Mouse (Mus musculus) ZHBTc4 (cell line): ENCODE measurements around the gene Kazald1.
"Not testable (repeated sequence)": the region's sequence is repeated elsewhere in the genome, so short reads cannot be mapped to it uniquely, and the experiment has no call there.

Source experiments
- DNase-seq: peaks from one replicate; pipeline ENCODE4 v3.0.0-alpha.2; 2011; ENCODE audit warnings: low read depth, low spot score

The Kazald1 gene

DNA sequence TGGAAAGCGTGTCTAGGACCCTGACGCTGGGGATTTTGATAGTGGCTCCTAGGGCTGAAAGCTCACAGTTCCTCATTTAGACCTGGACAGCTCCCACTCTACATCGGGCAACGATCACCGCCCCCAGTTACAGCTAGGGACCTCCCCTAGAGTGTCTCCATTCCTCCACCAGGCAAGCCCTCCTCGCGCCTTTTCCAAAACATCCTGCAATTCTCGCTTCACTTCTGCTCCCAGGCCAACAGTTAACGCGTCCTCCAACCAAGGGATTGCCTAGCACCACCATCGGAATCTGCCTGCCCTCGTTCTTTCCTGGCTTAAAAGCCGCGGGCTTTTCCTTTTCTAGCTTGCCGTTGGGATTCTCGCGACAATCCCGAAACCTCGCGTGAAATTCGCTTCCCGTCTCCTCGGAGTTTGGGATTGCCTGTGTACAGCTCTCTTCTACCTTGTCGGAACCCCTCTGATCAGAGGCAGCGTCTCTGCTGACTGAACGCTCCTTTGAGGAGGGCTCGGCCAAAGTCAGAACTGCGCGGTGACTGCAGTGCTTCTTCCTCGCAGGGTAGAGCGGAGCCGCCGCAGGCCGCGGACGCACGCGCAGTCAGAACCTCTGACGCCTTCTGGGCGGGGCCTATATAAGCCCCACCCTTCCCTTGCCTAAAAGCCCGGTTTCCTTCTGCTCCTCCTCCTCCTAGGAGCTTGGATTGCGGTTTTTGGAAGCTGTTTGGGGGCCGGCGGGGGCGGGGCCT, at the start of gene Kazald1:
TSS of gene Kazald1 (plus strand) at position 662 of the 743 bp plus-strand sequence.
- DNase-seq, result peak; percentile 93

DNA sequence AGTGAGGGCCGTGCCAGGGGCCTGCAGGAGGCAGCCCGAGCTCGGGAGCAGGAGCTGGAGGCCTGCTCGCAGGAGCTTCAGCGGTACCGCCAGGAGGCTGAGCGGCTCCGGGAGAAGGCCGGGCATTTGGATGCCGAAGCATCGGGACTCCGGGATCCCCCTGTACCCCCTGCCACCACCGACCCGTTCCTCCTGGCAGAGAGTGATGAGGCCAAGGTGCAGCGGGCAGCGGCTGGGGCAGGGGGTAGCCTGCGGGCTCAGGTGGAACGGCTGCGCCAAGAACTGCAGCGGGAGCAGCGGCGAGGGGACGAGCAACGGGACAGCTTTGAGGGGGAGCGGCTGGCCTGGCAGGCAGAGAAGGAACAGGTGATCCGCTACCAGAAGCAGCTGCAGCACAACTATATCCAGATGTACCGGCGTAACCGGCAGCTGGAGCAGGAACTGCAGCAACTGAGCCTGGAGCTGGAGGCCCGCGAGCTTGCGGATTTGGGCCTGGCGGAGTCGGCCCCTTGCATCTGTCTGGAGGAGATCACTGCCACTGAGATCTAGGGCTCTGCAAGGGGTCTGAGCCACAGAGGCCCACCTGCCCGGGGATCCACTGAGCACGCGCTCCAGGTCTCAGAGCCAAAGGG, 49.0 kb upstream of the Kazald1 start:
- DNase-seq, result peak; percentile 39

DNA sequence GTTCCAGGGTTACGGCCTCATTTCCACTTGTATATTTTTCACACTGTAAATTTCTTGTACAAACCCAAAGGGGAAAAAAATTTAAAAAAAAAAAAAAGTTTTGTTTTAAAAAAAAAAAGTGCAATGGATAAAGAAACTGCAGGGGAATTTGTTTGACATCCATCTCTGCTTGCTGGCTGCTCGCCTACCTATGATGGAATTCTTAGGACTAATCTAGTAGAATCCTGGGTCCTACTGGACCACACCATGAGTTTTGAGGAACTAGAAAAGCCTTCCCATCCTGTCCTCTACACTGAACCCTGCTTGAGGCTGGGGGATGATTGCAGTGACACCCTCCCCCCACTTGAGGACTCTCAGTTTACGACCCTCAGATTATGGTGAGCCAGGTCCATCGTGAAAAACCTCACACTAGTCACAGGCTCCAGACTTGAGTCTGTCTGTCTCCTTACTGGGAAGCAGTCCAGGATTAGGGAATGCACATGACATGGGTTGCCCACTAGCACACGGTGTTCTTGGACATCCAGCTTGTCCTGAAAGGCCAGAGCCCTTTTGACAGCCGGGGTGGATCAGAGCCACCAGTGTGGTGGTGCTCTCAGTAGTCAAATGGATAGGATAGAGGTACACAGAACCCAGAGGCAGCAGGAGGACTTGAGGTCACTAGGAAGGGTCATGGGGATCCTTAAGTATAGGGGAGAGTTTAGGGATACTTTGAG, 47.9 kb upstream of the Kazald1 start:
- no peak for DNase-seq

DNA sequence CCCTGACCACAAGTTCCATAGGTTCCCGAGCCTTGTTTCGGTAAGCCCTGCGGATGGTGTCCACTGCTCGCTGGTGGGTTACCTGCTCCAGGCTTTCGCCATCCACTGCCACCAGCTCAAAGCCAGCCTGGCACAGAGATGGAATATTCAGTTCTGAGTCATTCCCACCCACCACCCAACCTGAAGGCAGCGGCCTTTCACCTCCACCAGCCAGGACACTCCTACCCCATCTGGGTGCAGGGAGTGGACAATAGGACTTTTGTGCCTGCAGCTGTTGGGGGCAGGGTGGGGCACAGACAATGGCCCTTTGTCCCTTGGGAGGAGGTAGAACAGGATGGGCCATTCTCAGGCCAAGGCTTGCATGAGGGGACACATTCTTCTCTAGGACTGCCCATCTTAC, 47.2 kb upstream of the Kazald1 start:
- no peak for DNase-seq

DNA sequence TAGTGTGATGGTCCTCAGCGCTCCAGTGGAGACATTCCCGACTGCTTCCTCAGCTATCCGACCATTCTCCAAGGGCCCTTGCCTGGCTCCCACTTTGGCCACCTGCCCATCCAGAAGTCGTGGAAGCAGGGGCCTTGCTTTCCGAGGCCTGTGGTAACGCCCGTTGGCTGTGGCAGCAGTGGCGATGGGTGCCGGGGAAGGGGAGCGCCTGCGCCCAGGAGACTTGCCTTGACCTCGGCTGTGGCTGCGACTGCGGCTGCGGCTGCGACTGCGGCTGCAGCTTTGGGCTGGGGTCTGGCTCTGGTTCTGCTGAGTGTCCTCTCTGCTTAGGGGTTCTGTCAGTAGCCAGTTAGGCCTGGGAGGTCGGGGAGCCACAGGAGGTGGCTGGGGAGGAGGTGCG, 46.3 kb upstream of the Kazald1 start:
- DNase-seq, result no peak

DNA sequence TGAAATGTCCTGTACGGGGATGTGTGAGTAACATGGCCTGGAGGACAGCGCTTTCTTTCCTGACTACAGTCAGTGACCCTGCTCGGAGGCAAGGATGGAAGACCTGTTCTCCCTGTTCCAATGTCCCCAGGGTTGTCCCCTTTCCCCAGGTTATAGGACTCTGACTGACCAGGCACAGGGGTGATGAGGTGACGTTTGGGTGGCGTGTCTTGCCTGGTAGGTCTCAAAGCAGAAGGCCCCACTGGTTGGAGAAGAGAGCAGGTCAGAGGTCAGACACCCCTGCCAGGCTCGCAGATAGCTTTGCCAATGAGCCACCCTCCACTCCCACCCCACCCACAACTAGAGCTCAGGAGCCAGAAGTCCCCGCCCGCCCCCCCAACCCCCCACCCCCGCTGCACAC, 45.5 kb upstream of the Kazald1 start:
- DNase-seq, result no peak

DNA sequence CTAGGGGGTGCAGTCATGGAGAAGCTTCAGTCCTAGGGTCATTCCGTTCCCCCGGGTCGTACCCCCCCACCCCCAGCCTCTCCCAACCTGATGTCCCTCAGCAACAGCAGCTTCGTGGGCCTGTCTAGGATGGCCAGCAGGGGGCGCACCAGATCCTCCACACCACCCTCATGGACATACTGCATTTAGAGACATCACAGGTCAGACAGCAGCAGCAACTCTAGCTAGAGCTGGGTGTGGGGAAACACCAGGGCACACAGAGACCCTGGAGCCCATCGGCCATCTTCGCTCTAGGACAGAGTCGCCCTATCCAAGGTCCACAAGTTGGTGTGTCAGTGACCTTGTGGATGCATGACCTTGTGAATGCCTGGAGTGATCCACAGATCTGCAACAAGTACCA, 44.9 kb upstream of the Kazald1 start:
- DNase-seq, result peak; percentile 83

DNA sequence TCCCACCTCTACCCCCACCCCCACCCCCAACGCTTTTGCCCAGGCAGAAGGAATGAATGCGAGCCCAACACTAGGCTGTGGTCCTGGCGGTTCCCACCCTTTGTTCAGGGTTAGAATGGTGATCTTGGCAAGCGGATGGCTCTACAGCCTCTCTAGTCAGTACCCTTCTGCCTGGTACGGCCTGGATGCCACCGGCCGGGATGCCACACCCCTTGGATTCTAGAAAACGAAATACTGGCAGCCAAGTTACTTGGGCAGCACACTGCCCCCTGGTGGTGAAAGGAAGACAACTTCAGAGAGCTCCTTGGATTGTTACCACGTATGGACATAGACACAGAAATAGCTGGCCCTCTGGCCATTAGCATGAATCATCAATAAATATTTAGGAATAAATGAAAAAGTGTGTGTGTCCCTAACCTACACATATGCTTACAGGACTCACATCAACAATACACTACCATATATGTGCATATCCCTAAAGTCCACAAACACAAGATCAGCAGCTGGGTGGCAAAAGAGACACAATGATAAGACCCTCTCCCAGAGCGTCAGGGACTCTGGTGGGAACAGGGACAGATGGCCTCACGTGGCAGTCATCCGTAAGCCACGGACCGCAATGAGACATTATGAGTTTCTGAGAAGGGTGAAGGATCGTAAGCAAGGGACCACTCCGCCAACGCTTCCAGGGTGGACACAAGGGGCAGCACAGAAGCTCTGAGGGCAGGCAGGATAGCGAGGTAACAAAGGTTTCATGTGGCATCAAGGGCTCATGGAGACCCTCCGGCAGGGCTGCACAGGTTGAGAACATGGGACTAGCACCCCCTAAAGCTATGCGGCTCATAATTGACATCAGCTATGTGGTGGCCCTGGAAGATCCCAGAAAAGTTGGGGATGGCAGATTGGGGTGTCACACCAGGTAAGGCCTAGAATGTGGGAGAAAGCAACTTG, 44.0 kb upstream of the Kazald1 start:
- peak; percentile 88 for DNase-seq

DNA sequence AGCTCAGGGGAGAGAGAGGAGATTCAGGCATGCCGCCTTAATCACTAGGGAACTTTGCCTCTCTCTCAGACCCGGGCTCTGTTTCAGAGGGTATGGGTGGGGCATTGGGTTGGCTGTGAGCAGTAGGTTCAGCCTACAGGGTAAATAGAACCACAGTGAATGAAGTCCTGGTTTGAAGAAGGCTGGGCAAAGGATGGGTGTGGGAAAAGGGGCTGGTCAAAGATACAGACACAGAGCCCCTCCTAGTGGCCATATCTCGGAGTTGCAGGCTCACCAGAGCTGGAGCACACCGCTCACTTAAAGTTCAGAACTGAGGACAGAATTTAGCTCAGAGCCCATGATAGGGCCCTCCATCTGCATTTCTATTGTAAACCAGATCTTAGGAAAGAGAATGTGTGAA, 43.3 kb upstream of the Kazald1 start:
- peak; percentile 82 for DNase-seq

DNA sequence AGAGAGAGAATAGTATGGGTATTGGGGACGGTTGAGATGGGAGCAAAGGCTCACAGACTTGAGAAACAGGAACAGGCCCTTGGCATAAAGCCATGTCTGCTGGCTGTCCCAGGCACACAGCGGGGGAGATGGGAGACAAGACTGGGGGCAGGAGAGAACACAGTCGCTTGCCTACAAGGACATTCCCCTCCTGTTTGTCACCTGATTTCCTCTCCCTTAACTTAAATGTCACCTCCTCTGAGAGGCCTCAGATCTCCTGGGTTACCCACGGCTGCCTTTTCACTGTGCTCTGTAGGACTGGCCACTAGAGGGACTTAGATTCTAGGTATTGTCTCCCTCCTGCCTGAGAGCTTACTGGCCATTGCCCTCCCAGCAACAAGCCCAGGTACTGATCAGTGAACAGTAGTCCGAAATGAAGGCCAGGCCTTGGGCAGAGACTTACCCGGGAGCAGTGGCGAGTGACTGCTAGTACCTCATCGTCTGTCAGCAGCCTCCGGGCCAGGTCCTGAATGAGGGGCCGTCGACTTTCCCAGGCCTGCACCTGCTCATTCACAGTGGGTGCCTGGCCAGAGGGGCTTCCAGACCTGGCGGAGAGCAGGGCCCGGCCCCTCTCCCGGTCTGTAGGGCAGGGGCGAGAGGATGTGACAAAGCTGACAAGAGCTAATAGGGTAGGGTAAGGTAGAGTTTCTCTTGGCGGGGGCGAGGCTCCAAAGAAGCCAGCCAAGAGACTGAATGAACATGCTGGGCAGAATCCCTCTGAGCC, 42.3 kb upstream of the Kazald1 start:
- peak; percentile 52 for DNase-seq

DNA sequence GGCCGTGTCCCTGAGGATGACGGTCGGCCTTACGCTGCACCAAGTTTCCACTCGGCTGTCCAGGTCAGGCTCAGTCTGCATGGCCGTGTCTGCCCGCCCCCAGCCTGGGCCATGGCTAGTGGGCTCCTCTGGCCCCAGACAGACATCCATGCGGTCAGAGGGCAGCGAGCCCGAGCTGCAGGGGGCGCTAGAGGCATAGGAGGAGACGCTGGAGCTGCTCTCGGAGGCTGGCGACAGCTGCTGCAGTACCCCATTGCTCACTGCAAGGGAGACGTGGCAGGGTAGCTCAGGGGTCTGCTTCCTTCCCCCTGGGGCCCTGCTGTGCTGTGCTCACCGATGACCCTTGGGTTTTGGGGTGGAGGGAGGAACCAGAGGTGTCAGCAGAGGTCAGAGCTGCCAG, 38.2 kb upstream of the Kazald1 start:
- DNase-seq, result peak; percentile 87

DNA sequence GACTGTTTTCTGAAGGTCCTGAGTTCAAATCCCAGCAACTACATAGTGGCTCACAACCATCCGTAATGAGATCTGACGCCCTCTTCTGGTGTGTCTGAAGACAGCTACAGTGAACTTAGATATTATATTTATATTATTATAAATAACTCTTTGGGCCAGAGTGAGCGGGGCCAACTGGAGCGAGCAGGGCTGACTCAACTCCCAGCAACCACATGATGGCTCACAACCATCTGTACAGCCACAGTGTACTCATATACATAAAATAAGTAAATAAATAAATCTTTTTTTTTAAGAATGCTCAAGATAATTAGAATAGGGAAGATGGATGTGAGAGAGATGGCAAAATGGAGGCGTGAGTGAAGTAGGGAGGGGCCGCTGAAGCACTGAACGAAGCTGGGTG, 36.8 kb upstream of the Kazald1 start:
- not testable (repeated sequence) for DNase-seq

DNA sequence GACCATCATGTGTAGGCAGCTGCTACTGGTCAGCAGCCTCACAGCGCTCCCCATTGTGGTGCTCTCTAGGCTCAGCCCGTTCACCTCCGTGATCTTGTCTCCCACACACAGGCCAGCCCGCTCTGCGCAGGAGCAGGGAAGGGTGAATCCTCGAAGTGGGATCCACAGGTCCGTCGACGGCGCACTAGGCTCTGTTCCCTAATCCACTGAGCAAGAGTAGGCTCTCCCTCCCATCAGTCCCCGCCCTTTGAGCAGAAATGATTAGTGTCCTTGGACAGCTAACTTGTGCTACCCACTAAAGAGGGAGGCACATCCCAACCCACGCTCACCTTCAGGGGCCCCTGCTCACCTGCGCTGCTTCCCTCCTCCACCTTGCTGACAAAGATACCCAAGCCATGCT, 34.8 kb upstream of the Kazald1 start:
- peak; percentile 26 for DNase-seq

DNA sequence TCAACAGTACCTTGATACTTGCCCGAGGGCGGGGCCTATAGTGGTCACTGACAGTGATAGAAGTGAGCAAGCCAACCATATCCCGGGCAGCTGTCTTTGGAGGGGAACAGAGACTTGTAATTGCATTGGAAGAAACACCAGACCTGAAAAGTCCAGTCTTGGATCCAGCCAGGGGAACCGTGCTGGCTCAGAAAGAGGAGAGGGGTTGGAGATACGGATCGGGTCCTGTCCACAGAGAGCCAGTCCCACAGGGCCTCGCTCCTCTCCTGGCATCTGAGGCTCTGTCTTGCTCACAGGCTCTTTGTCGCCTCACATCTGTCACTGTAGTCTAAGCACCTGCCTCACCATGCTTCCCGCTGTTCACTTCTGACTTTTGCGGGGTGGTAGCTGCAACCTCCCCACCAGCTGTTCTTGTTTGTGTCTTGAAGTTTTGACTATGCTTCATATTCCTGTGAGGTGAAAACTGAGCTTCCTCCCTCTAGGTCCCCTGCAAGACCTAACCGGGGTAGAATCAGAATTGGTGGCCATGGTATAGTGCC, 30.6 kb upstream of the Kazald1 start:
- no peak for DNase-seq

DNA sequence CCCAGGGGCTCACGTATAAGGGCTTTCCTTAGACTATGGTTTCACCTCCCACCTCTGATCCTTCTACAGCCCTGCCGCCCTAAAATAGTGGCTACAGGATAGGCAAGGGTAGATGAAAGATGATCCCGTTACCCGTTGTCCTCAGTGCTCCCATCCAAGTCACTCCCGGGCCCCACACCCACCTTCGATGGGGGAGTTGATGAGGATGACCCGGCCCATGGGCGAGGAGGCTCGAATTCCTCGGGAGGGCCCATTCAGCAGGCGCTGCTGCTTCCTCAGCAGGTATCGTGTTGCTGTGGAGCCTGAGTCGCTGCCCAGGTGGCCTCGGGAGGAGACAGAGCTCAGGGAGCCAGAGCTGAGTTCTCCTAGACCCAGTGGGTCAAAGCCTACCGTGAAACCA, 29.8 kb upstream of the Kazald1 start:
- no peak for DNase-seq

DNA sequence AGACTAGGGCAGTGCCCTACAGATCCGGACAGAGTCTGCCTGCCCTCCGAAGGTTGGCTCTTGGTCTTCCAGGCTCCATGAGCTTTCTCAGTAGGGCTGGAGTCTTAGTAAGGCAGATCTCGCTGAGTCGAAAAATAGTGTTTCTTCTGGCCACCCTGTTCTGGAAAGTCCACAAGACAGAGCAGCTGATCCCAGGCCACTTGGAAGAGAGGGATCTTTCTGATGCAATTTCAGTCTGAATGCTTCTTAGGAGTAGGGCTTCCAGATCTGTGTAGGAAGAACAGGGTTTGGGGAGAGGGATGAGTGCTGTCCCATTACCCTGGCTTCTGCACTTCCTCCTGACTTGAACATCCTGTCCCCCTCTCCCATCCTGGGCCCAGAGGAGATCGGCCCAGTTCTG, 29.4 kb upstream of the Kazald1 start, which contains the start of gene Pdzd7:
TSS of gene Pdzd7 (minus strand) at position 67 of the 400 bp plus-strand sequence.
- DNase-seq, result no peak

DNA sequence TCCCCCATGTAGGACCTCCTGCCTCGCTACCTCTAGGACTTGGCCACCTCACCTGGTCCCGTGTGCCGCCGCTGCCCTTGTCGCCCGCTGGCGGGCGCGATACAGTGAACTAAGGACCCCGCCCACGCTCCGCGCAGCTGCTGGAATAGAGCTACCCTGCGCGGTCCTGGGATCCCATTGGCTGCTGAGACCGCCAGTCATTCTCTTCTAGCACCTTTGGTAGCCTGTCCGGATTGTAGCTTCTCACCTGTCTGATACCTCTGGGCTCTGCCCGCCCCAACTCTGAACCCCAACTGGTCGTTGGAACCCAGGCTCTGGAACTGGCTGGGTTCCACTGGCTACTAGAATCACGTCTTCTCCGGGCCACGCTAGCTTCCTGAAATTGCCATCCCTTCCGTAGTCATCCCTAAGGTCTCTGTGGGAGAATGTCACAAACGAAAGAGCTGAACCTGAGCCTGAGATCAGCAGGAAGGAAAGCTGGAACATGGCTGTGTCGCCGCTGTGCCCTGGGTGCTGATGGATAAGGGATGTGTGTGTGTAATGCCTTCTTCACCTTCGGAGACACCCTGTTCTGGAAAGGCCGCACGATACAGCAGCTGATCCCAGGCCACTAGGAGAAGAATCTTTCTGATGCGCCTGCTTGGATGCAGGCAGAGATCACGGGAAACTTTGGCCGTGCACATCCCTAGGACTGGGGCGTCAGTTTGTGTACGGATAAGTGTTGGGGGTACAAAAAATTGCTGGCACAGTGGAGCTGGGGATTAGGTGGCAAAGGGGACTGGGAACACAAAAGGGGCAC, 28.3 kb upstream of the Kazald1 start:
- DNase-seq, result peak; percentile 88

DNA sequence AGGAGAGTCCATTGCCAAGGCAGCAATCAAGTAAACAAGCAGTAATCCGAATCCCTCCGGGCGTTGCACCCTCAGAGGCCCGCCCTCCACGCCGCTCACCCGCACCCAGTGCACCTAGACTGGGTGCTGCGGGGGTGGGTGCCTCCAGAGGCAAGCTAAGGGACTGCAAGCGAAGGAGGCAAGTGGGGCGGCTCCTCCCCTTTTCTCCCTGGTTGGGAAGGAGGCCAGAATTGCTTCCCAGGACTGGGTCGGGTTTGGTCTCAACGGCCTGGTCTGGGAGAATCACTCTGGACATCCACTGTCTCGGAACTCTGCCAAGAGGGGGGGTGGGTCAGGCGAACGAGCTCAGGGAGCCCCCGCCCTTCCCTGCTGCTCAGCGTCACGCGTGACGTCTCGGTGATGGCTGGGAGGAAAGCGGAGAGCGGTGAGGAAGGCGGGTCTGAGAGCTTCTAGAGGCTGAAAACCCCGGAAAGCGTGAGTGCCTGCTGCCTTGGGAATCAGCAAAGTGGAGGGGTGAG, 27.6 kb upstream of the Kazald1 start, which contains the start of gene Sfxn3:
TSS of gene Sfxn3 (plus strand) at position 87 of the 518 bp plus-strand sequence.
- DNase-seq, result peak; percentile 96

DNA sequence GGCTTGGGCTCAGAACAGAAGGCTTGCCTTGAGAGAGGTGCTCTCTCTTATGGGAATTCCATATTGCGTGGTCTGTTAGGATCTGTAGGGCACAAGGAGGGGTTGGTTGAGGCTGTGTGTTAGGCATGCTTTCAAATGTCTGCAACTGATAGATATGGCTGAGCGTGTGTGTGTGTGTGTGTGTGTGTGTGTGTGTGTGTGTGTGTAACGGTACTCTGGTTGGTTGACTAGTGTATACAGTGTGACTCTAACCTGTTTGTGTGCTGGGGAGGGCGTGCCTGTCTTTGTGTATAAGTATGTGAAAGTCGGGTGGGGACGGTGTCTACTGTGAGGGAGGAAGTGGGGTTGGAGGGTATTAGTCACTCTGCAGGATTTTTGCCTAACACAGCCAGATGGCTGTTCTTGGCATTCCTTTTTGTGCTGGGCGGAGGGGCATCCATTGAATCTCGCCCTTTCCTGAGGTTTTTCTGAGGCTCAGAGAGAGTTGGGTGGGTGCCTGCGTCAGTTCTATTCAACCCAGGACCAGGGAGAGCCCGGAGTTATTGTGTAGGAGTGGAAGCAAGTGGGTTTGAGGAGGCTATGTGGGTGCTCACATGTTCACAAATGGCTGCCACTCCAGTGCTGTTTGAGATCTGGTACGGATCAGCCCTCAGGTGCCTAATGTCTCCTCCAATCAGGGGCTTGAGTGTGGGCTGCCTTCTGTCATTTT, 27.0 kb upstream of the Kazald1 start:
- DNase-seq, result peak; percentile 60
